Mouse (Mus musculus) liver, adult (tissue): Measurements from ENCODE around the gene Lhx2.

ENCODE experiments used
- GATA4 ChIP-seq: IDR thresholded peaks from 2 replicates; pipeline ENCODE4 v1.6.1; 2014; ENCODE audit warnings: mild to moderate bottlenecking, low read length; ENCODE audit not compliant: insufficient replicate concordance

Lhx2 gene

DNA sequence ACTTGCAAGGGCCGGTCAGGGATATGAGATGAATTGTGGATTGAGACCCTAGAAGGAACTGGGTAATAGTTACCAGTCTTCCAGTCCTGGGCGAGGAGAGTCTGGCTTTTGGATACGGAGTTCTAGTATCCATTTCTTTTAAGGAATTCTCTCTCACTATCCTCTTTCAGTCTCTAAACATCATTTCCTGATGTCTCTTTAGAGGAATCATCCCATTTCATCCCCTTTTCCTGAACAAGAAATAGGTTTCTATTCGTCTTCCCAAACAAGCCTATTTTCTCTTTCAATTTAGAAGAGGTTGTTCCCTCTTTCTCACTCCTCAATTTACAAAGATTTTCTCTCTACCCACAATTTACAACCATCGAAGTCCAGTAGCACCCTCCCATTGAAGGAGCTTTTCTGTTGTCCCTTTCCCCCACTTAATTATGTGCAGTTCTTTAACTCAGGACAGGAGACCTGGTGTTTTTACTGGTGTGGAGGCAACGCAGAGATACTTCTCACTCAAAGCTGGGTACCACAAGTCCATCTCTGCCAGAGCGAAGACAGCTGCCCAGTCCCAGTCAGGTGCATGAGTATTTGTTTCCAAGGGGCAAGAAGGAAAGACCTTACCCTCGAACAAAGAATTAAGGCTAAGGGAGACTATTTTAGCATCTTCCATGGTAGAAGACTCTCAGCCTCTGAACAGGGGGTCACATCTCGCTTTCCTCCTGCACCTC, 987 bp downstream of the Lhx2 start:
- no peak for TF ChIP-seq GATA4

GRCm38 (mm10) chr2:38340626-38341200, 1.6 kb downstream of the Lhx2 start:
- TF ChIP-seq GATA4: no peak

GRCm38 (mm10) chr2:38343573-38343972, 4.5 kb downstream of the Lhx2 start:
- TF ChIP-seq GATA4: no peak

DNA sequence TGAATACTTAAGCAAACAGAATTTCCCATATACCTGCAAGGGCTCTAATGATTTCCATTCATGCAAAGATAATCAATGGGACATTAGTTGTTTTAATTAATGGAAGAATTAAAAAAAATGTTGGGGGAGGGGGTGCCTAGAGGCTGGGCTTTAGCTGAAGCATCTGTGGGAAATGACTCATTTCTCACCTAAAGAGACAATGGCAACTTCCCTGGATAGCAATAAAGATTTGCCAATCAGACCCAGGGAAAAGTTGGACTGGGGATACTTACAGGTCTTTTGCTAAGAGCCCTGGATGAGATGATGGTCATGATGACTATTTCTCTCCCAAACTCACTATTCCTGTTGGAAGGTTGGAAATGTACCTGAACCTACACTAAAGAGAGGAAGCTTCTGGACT, 5.6 kb downstream of the Lhx2 start:
- no peak for TF ChIP-seq GATA4

DNA sequence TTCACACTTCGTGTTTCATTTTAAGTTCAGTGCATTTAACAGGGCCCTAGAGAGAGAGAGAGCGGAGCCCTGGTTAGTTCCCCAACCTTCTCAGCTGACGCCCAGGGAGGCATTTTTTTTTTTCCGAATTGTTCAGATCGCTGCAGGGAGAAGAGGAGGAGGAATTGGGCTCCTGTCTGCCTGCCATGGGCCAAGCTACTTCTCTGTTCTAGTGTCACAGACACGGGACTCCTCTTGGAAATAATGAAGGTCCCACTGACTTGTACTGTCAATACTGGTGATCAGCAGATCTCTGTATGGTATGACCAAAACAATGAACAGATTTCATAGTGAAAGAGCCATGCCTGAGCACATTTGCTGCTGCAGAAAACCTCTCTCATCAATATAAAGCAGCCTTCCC, 7.3 kb downstream of the Lhx2 start:
- no peak for TF ChIP-seq GATA4

DNA sequence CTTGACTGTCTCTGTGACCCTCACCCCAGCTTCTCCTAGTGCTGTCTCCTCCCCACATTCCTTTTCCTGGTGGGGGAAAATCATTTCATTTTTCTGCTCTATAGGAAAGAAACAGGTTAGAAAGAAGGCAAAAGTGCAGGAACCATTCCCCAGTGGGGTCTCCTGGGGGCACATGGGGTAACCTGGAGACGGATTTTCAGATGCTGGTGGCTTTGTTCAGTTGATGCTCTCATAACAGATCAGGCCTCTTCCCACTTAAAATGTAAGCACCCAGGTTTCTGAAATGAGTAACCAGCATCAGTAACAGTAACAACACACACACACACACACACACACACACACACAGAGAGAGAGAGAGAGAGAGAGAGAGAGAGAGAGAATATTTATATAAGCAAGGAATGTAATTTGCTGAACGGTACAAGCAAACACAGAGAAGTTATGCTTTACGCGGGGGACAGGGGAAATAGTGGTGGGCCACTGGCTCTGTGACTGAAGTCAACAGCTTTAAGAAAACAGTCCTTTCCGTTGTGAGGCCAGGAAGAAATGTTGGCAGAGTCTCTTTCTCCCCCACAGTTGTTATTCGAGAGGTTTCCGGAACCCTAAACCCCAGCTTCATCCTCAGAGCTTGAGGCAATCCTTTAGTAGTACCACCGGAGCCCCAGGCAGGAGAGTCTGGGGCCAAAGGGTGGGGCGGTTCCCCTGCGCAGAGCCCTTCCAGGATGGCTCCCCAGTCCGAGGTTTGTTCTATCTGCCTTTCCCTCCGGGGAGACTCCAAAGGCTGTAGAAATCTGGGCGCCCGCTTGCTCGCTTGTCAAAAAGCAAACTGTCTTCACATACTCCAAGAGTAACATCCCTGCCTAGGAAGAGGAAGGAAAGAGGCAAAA, 8.0 kb downstream of the Lhx2 start:
- no peak for TF ChIP-seq GATA4

- TF ChIP-seq GATA4: no peak
These were observed 8.9 kb downstream of the Lhx2 start for GRCm38 (mm10) chr2:38347811-38348551.

DNA sequence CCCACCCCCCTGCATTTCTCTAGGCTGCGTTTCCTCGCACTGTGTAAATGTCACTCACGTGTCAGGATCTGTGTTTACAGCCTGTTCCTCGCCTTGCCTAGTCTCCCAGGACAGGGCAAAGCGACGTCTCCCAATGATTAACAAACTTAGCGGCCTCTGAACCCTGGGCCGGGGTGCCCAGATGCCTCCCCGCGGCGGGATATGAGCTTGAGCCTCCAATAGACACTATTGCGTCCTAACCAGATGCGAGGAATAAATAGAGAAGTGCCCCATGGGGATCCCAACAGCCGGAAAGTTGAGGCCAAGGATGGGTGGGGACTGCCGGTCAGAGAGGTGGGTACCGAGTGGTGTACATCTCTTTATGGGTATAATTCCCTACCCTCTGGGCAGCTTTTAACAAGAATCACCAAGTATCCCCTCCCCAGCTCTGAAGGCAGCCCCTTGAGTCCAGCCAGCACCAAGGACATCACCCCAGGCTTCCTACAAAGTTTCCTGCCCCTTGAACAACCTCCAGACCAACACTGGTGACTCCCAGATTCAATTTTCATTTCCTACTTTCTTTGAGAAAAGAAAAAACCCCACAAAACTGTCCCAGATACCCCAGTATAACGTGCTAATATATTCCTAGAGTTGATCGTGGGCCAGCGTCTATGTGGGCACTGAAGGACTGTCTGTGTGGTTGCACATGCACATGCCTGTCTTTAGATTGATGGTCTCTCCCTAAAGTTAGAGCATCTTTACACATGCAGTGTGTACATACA, 9.8 kb downstream of the Lhx2 start:
- TF ChIP-seq GATA4: no peak

DNA sequence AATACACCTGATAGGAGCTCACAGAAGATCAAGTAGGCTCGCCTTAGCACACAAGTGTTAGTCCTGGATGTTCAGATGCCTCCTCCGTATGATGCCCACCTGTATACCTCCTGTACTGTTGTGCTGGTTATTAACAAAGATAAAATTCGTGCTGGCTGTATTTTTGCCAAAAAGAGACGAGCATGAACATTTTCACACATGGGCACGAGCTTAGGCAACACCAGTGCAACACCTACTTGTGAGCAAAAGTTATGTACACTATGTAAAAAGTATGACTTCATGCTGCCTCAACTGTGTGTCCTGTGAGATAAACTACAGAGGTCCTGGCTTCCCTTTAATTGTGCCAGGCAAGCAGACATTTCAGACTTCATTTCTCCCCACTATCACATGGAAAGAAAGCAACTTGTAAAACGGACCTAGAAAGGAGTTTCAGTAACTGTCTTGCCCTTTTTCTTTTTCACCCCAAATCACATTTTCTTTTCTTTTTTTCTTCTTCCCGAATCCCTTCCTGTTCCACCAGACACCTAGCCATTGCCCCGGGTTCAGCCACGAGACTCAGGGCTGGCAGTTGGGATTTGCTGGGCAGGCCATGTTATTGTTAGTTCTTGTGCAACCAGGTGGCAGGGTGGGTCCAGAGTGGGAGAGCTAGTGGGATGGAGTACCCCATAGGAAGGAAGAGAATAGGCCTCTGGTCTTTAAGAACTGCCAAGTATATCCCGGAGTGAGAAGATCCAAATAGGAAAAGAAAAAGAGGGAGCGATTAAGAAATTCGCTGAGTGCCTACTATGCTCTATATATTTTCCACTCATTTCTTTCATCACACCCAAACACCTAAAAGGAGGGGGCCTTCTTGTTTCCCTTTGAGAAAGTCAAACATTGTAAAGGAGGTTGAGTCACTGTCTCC, 10.6 kb downstream of the Lhx2 start:
- TF ChIP-seq GATA4: no peak

DNA sequence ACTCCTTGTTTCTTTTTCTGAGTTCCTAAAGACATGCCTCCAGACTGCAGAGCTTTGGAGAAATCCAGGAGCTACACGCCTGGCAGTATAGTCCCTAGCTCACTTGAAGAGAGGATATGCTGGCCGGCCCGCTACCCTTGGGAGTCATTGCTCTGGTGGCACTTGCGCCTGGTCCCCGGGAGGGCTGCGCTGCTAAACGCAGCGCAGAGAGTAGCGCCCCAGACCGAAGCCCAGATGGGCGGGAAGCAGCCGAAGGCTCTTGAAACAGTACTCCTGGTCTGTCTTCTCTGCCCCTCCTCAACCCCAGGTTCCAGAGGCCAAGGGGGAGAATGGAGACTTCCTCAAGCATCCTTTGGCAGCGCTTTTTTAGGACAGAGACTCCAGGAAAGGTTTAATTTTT, 11.3 kb downstream of the Lhx2 start:
- no peak for TF ChIP-seq GATA4

- TF ChIP-seq GATA4: no peak
These were observed 11.7 kb downstream of the Lhx2 start for GRCm38 (mm10) chr2:38350796-38351195.

DNA sequence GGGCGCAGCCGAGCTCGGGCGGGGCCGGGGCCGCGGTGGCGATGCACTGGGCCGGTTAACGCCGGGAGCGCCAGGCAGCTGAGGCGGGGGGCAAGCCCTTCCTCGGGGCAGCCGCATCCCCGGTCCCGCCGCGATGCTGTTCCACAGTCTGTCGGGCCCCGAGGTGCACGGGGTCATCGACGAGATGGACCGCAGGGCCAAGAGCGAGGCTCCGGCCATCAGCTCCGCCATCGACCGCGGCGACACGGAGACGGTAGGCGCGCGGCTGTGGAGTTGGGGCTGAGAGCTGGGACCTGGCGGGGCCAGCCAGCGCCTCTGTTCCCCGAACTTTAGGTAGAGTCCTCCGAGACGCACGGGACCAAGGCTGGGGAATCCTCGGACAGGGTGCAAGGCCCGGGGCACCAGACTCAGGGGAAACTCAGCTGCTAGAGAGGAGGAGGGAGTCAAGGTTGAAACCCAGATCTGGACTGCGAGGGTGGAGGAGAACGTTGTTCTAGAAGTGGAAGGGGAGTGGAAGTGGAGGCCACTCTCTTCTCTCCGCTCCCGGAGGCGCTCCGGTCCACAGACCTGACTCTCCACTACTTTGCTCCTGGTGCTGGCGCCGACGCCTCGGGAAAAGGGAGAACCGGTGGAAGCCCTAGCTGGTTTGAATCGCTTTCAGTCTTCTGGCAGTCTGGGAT, 12.7 kb downstream of the Lhx2 start:
- no peak for TF ChIP-seq GATA4

DNA sequence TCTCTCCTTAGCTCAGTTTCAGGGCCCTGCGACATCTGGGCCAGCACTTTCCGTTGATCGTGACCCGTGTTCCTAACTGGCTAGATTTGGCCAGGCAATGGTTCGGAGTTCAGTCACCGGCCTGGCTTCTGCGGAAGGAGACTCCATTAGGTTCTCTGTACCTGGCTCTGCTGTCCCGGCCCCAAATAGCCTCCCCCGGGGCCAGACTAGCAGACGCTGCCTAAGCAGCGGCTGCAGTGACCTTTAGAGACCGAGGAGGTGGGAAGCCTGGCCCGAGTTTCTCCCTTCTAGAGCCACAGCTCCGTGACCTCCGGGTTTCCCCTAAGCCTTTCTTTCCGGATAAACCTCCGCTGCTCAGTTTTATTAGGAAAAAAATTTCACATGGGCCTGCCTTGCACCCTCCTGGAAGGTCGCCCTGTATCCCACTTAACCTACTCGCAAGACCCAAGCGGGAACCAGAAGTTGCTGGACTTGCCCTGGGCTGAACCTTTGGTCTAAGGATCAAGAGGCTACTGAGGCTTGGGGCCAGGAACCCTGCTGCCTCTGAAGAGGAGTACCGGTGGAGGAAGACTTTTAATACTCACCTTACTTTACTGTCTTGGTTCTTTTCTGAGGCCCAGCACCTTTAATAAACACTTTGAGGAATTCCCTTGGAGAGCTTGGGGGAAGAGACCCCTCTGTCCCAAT, 13.4 kb downstream of the Lhx2 start:
- no peak for TF ChIP-seq GATA4

DNA sequence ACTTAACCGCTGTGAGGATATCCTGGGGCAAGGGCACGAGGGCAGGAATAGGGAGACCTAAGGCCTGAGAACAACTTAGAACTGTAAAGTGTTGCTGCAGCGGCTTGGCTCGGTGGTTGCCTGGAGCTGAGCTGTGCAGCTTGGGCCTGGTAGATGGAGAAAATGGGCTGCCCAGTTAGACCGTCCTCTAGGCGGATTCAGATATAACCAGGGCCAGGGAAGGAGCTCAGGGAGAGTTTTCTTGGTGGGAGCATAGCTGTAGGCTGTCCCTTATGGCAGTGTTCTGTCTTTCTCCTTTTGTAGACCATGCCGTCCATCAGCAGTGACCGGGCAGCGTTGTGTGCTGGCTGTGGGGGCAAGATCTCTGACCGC, 13.9 kb downstream of the Lhx2 start:
- TF ChIP-seq GATA4: no peak
